Mouse (Mus musculus) gastrocnemius, postnatal 25 days (tissue): ENCODE results near the gene Eif1. TPM values are rescaled to one million over a fixed set of nuclear protein-coding genes. Genes with fewer than 3 reads are reported as not detected.
A peak's percentile ranks its signal among the peaks of the same experiment; 100 is the strongest.
"Not testable (repeated sequence)": the region's sequence is repeated elsewhere in the genome, so short reads cannot be mapped to it uniquely, and the experiment has no call there.

Source experiments
- DNase-seq: peaks from one replicate; pipeline ENCODE4 v3.0.0; 2022
- long read RNA-seq, 2 experiments: library from polyadenylated mRNA; stranded (forward); transcript quantifications; one replicate each; pipeline ENCODE4 v2.0.0; 2021
- total RNA-seq, 2 experiments: library from RNA; stranded (reverse); gene quantifications; 1 replicate in 1 of 2; 2 replicates in 1 of 2; pipeline ENCODE4 v1.2.3; 2021

Gene Eif1
- total RNA-seq, result 1,000 to 10,000 TPM; 1,016 to 1,083 TPM
- long read RNA-seq, experiment 1, transcript Eif1-202 (2 exons, 383 nt), result minor isoform, 10 of 1,719 reads
- long read RNA-seq, experiment 1, transcript Eif1-203 (3 exons, 447 nt), result minor isoform, 8 of 1,719 reads
- long read RNA-seq, experiment 1, transcript Eif1-201 (4 exons, 1,322 nt), result major isoform, 1,643 of 1,719 reads
- long read RNA-seq, experiment 1, partial matches to known transcripts, result 1 of 1,719 reads
- long read RNA-seq, experiment 1, other reads (novel, unspliced or antisense), result 57 of 1,719 reads
- long read RNA-seq, experiment 2, transcript Eif1-203 (3 exons, 447 nt), result minor isoform, 8 of 1,424 reads
- long read RNA-seq, experiment 2, transcript Eif1-202 (2 exons, 383 nt), result minor isoform, 7 of 1,424 reads
- long read RNA-seq, experiment 2, transcript Eif1-201 (4 exons, 1,322 nt), result major isoform, 1,385 of 1,424 reads
- long read RNA-seq, experiment 2, partial matches to known transcripts, result 2 of 1,424 reads
- long read RNA-seq, experiment 2, other reads (novel, unspliced or antisense), result 22 of 1,424 reads

DNA sequence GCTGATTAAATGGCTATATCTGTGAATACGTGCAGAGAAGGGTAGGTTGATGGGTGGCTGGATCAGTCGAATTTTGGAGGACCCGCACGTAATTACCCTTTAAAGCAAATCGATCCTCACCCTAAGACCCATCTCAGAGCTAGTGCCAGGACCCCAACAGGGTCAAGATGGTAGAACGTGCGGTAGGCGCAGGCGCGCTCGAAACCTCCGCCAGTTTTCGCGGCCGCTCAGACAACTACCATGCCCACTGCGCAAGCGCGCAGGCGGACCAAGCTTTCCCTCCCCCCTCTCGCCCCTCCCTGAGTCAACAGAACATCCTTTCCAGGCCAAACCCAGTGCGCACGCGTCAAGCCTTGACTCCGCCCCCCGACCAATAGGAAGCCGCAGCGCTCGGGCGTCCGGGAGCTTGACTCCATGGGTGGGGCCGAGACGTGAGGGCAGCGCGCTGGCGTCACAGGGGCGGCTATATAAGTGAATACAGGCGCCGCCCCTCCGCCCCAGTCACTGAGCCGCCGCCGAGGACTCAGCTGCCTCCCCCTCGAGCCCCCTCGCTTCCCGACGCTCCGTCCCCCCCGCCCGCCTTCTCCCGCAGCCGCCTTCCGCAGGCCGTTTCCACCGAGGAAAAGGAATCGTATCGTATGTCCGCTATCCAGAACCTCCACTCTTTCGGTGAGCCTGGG lies at the start of gene Eif1:
TSS of gene Eif1 (plus strand) at position 394 of the 680 bp plus-strand sequence.
- peak; percentile 100 for DNase-seq

DNA sequence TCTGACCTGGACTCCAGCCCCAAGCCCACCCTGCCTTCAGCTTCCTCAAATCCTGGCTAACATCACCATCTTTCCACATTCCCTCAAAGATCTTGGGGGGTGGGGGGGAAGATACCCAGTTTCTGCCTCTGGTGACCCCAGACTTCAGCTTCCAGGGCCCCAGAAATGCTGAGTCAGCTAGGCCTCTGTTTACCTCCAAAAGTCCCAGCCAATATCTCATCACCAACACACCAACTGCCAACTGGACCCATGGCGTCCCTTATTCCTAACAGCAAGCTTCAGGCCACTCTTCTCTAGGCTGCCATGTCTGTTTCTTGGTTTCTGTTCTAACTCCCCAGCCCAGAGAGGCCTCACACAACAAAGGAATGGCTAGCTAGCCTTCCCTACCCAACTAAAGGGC lies 47.8 kb upstream of the Eif1 start:
- DNase-seq, result no peak

DNA sequence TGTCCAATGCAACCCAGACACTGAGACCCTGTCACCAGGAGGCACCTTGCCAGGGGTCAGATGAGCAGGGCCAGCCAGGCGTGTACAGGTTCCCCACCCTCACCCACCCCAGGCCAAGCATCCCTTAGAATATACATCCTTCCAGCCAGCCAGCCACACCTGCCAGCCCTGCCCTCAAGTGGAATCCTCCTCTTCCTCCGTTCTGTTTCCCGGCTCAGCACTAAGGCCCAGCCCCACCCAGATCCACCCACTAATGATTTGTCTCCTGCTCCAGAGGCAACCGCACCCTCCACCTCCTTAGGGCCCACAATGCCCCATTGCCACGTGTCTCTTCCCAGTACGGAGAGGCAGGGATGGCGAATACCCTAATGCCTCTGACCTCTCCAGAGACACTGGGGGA lies 45.0 kb upstream of the Eif1 start:
- DNase-seq, result no peak

DNA sequence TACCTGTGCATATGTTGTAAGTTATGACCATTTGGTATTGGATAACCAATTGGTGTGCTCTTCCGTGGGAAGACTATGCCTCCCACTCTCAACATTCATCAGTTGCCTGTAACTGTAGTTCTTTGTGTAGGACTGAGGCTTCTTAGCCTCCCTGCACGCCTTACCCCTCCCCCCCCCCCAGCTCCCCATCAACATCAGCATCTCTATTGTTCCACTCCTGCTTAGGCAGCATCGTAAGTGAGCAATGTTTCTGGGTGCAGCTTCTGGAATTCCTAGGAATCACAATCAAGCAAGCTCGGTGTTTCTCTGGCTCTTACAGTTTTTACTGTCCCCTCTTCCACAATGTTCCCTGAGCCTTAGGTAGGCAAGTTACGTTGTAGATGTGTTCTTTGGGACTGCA lies 44.2 kb upstream of the Eif1 start:
- no peak for DNase-seq

DNA sequence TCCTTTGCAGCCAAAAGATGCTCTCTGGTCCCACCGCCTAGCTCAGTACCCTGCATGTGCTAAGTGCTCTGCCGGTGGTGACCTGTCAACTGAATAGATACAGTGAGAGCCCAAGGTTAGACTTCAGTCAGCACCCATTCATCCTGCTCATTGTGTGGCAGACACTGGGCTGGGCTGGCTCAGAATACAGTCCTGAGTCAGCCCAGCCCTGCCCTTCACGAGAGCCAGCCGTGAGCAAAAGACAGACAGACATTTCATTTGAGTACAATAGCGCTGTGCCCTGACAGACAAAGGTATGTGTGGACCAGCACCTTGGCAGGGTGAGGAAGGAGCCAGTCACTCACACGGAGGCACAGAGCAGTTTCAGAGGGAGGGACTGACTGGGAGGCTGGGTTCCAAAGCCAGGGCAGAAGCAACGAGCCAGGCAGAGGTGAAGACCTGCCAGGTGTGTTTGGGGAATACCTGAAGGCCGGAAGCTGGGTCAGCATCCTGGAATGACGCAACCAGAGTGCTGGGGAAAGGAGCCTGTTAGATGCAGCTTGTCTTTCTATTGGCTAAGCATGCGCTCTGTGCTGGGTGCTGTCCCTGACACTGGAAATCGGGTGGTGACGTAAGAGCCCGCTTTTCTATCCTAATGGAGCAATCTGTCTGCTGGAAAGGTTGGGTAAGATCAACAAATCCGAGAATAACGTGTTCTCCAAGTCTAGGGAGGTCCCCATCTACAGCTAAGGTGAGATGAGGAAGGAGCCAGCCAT lies 41.8 kb upstream of the Eif1 start:
- DNase-seq, result no peak

DNA sequence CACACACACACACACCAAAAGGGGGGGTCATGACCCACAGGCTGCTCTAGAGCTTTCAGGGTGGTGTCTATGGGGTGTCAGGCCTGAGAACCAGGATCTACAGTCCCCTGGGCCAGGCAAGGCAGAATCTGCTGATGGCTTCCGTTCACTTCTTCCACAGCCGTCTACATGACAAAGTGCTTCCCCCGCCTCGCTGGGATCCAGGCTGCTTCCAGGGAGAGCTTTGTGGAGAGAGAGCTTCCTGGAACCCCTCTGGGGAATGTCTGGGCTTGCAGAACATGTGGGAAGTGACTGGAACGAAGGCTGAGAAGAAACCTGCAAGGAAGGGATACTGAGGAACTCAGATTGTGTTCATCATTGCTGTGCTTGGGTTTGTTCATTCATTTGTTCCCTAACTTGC lies 40.9 kb upstream of the Eif1 start:
- DNase-seq, result no peak

DNA sequence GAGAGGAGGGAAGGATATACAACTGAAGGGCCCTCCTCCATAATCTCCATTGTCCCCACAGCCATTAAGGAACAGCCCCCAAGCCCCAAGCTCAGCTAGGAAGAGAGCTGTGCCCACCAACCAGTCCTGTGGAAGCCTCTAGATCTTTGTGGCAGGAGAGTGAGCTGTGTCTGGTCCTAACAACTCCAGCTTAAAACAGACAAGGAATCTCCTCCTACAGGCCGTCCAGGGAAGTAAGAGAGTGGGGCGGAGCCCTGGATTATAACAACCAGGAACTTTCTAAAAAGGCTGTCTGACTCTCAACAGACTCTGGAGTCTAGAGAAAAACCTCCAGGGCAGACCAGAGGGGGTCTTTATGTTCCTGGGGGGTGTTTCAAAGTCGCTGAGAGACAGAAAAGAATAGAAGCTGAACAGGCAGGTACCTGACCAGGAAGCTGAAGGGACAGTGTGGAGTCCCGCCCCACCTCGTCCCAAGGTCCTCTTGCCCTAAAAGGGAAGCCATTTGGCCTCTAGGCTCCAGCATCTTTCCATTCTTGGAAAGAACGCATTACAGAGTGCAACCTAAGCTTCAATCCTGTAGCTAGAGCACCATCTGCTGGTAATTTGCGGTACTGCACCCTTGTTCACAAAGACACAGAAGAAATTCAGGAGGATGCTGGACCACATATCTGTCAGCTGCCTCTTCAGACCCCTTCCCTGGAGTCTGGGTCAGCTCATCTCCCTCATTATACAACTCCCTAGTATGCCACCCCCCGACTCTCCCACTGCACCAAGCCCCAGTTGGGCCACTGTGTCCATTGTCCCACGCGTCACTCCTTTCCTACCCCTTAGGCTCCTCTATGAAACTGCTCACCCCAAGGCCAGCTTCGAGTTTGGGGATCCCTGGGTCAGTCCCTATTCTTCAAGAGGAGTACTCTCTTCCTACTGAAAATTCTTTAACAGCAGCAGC lies 37.8 kb upstream of the Eif1 start:
- peak; percentile 21 for DNase-seq

DNA sequence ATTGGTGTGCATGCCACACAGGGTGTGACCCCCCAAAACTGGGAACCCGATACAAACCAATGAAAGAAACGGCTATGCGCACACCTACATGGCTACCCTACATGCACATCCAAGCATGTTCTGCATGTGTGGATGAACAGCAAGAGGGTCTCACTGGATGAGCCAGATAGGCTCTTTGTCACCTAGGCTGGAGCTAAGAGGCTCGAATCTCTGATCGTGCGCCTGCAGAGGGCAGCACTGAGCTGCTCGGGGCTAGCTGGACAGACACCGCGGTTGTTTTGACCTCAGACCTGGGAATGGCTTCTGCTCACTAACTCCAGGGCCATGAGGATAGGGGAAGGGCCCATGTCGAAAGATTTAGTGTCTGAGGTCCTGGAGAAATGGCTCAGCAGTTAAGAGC lies 37.1 kb upstream of the Eif1 start:
- DNase-seq, result peak; percentile 45

DNA sequence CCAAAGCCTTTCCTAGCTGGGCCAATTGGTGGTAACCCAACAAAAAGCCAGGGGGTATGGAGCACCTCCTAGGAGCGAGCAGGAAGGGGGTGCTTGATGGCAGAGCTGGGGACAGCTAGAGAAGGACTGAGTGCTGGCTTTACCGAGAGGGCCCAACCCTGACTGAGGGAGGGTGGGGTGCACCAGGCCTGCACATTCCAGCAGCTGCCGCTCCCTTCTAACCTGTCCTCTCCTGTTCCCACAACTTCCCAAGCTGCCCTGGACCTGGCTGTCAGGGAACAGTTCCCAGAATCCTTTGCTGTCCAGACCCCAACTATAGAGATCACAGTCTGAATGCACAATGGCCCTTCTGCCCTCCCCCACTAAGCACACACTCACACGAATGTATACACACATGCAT lies 34.7 kb upstream of the Eif1 start:
- DNase-seq, result no peak

DNA sequence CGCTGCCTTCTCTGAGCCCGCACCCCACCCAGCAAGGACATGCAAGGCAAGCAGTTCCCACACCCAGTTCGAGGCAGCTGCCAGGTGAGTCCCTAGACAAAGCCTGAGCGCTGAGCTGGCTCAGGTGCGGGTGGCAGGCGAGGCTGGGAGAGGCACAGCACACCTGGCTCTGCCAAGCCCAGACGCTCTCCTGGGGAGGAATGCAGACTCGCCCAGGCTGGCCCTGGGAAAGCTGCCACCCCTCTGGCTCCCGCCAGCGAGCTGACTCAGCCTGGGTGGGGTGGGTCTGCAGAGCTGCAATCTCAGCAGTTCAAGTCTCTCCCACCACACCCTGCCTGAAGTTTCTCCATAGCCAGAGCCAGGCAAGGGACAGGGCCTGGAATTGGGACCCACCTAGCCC lies 32.7 kb upstream of the Eif1 start:
- peak; percentile 78 for DNase-seq

DNA sequence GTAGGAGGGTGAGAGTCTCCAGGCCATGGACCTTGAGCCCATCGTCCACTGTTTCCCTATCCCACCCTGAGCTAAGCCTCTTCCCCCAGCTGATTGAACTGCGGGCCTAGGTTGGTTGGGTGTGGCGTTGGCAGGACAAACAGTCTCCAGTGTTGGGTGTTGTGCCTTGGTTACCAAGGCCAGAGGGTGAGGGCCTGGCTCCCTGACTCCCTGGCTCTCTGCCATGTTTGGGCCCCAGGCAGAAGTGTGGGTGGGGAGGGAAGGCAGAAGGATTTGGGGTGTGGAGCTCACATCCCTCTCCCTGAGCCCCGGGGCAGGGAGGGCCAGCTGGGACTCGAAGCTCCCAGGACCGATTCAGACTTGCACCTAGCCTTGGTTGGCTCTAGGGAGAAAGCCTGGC lies 30.7 kb upstream of the Eif1 start:
- DNase-seq, result peak; percentile 24

DNA sequence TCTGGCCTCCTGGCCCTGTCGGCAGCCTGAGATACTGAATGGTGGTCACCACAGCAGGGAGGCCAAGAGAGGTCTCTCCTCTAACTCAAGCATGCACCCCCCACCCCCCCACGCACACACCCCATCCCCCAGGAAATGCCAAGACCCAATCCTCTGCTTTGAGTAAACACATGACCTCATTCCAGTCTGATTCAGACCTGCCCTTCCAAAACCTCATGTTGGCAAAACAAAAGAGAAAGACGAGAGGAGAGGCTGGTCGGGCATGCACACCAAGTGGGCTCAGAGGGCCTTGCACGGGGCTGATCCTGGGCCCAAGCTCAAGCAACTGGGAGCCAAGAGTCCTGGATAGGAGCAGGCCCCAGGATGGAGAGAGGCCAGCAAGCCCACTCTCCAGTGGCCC lies 29.4 kb upstream of the Eif1 start:
- no peak for DNase-seq

DNA sequence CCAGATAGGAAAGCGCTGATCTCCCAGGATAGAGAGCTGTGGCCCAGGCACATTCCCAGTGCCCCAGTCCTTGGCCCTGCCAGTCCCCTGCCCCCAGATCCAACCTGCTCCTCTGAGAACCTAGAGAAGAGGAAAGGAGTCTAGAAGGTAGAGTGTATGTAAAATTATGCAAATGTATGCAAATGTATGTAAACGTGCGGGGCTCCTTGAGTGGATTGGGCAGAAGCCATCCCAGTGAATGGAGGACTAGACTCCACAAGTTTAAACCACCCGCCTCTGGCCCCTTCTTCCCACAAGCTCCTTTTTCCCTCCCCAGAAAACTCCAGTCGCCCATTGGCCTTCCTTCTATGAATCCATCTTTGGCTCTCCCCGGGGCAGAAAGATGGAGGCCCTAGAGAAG lies 26.8 kb upstream of the Eif1 start:
- DNase-seq, result no peak

DNA sequence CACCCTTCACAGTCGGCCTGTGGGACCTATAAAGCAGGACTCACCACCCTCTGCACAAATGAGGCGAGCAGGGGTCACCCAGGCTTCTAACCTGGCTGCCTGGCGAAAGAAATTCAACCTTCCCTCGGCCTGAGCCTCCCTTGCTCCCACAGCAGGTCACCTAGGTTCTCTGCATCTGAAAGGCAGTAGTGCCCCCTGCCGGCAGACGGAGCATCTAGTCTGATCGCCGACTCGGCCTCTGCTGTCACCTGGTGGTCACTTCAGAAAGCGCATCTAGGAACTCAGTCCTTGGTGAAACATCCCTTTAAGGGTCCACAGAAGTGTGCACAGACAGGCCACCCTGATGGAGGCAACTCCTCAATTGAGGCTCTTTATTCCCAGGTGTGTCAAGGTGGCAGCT lies 24.4 kb upstream of the Eif1 start:
- DNase-seq, result peak; percentile 43

DNA sequence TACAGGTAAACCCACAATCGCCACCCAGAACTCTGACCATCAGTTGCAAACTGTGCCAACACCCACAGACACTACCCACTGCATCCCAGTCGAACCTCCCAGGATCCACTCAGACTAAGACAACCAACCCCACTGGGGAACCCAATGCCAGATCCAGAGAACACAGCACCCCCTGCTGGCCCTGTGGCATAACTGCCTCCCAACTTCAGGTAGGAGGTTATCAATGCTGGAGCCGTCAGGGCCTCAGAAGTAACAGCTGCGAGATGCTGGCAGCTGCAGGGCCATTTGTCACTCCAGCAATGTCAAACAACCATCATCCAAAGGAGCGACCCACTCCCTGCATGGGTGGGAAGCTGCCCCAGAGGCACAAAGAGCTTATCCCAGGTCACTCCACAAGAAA lies 21.9 kb upstream of the Eif1 start:
- no peak for DNase-seq

DNA sequence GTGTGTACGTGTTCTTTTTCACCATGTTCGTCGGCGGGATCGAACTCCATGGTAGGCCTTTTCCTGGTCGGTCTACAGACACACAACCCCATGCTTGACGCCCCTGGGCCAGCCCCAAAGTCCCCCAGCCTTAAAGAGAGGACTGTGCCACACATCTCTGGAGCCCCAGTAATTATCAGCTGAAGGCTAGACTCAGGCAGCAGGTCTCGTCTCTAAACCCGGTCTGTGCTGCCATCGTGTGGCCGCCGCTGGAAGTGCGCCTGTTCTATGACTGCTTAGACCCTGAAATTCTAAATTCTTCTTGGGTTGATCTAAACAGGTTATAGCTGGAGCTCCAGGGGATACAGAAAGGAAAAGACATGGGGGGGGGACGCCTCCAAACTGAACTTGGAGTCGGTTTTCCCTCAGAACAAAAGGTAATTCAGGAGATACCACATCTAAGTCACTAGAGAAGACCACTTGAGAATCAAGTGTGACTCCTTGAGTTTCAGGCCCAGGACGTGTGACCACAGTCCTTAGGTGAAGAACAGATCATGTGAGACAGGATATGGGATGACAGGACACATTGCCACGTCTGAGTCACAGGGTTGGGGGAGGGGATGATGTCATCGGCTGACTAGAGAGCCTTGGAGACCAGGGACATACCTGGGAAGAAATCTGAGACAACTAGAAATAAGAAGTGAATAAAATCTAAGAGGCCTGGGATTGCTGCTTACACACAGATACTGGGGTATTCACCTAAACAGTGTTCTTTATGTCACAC lies 21.2 kb upstream of the Eif1 start:
- peak; percentile 55 for DNase-seq

DNA sequence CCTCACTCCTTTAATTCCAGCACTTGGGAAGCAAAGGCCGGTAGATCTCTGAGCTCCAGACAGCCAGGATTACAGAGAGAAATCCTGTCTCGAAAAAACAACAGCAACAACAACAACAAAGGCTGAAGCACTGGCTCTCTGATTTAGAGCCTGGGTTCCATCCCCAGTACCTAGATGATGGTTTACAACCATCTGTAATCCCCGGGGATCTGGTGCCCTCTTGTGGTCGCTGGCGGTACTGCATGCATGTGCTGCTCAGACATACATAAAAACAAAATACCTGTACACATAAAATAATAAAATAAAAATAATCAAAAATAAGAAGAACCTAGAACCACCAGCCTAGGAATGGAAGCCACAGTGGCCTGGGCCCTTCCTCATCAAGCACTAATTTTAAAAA lies 19.4 kb upstream of the Eif1 start:
- no peak for DNase-seq

DNA sequence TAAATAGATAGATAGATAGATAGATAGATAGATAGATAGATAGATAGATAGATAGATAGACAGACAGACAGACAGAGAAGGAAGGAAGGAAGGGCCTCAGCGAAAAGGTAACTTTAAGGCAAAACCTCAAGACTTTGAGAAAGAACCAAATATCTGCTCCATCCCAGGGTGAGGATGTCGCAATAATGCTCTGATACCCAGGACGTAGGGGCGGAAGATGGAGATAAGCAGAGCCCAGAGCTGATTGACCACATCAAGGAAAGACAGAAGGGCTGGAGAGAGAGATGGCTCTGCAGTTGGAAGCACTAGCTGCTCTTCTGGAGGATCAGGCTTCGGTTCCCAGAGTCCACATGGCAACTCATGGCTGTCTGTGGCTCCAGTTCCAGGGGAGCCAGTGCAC lies 18.4 kb upstream of the Eif1 start:
- no peak for DNase-seq

DNA sequence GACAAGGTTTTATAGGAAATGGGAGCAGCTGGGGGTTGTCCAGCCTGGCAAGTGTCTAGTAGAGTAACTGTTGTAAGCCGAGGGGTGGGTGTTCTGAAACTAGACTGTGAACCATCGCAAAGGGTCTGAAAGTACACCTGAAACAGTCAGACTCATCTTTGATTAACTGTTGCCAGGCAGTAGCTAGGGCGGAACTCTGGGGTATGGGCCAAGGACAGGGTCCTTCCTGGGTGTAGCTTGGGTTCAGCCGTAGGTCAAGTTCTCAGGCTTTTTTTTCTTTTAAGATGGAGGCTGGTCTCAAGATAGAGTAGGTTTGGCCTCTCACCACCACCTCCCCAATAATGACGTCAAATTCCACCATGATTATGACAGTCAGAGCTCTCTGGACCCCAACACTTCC lies 11.8 kb upstream of the Eif1 start:
- no peak for DNase-seq

DNA sequence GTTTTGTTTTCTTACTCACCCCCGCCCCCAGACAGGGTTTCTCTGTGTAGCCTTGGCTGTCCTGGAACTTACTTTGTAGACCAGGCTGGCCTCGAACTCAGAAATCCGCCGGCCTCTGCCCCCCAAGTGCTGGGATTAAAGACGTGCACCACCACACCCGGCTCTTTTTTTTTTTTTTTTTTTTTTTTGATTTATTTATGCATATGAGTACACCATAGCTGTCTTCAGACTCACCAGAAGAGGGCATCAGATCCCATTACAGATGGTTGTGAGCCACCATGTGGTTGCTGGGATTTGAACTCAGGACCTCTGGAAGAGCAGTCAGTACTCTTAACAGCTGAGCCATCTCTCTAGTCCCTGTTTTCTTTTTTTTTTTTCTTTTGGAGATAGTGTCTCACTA lies 11.0 kb upstream of the Eif1 start:
- DNase-seq, result not testable (repeated sequence)

DNA sequence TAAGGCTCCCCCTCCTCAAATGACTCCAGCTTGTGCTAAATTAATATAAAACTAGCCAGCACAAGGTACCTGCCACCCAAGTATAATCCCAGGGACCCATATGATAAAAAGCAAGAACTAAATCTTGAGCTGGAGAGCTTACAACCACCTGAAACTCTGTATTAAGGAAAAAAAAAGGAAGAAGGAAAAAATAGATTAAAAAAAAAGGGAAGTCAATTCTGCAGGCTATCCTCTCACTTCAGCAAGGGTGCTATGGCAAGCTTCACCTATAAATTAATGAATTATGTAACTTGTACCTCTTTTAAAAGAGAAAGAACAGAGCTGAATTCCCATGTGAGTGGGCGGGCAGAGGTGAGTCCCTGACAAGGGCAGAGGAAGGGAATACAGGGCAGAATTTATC lies 8.0 kb upstream of the Eif1 start:
- DNase-seq, result no peak
